Mouse (Mus musculus) mature B cell (primary cell): ENCODE measurements around the gene Ganc.

ENCODE experiments used
- in situ Hi-C: fragments of 300-500 bp; cut with MboI; formaldehyde crosslinking; loops from 2 replicates; pipeline ENCODE4 v1.14.3; 2019

Gene Ganc

GRCm38 (mm10) chr2:120452600-120452999 is 48.9 kb downstream of the Ganc start:
- in situ Hi-C loops, result no loop called here

- in situ Hi-C loops, result no loop called here
These were observed 51.3 kb downstream of the Ganc start for GRCm38 (mm10) chr2:120454987-120455386.

GRCm38 (mm10) chr2:120455719-120456118 is 52.0 kb downstream of the Ganc start, which contains the start of gene Capn3:
Gene Capn3 (plus strand): TSS chr2:120456019.
- in situ Hi-C loops, result no loop called here

GRCm38 (mm10) chr2:120460216-120460615 is 56.5 kb downstream of the Ganc start:
- in situ Hi-C loops, result no loop called here

GRCm38 (mm10) chr2:120463328-120463727 is 59.6 kb downstream of the Ganc start:
- in situ Hi-C loops, result no loop called here

GRCm38 (mm10) chr2:120464091-120464490 is 60.4 kb downstream of the Ganc start:
- in situ Hi-C loops, result no loop called here

GRCm38 (mm10) chr2:120464732-120465396 is 61.2 kb downstream of the Ganc start:
- in situ Hi-C loops, result no loop called here

- in situ Hi-C loops, result no loop called here
These were observed 61.7 kb downstream of the Ganc start for GRCm38 (mm10) chr2:120465397-120465785.

- in situ Hi-C loops, result no loop called here
These were observed 64.3 kb downstream of the Ganc start for GRCm38 (mm10) chr2:120468011-120468410.

GRCm38 (mm10) chr2:120469220-120469619 is 65.5 kb downstream of the Ganc start:
- in situ Hi-C loops, result no loop called here

- in situ Hi-C loops, result no loop called here
These were observed 66.0 kb downstream of the Ganc start for GRCm38 (mm10) chr2:120469715-120470114.

GRCm38 (mm10) chr2:120470856-120471255 is 67.2 kb downstream of the Ganc start:
- in situ Hi-C loops, result no loop called here

- in situ Hi-C loops, result no loop called here
These were observed 72.8 kb downstream of the Ganc start for GRCm38 (mm10) chr2:120476277-120477087.

- in situ Hi-C loops, result no loop called here
These were observed 74.9 kb downstream of the Ganc start for GRCm38 (mm10) chr2:120478600-120478999.

GRCm38 (mm10) chr2:120481921-120482320 is 78.2 kb downstream of the Ganc start:
- in situ Hi-C loops, result no loop called here

GRCm38 (mm10) chr2:120482506-120483389 is 79.1 kb downstream of the Ganc start:
- in situ Hi-C loops, result no loop called here

- in situ Hi-C loops, result no loop called here
These were observed 80.5 kb downstream of the Ganc start for GRCm38 (mm10) chr2:120484241-120484640.

GRCm38 (mm10) chr2:120493254-120493653 is 89.6 kb downstream of the Ganc start:
- in situ Hi-C loops, result no loop called here

- in situ Hi-C loops, result no loop called here
These were observed 92.8 kb downstream of the Ganc start for GRCm38 (mm10) chr2:120496511-120496910.

GRCm38 (mm10) chr2:120499971-120500471 is 96.3 kb downstream of the Ganc start:
- in situ Hi-C loops, result no loop called here

- in situ Hi-C loops, result no loop called here
These were observed 97.6 kb downstream of the Ganc start for GRCm38 (mm10) chr2:120501136-120501918.
